Mouse (Mus musculus): ENCODE data around the gene Hcfc1r1. TPM values are rescaled to one million over a fixed set of nuclear protein-coding genes. Genes with fewer than 3 reads are reported as not detected.

Hcfc1r1 gene
- total and polyA plus RNA-seq, 2 experiments from 2014 or later, result 194 to 210 TPM

DNA sequence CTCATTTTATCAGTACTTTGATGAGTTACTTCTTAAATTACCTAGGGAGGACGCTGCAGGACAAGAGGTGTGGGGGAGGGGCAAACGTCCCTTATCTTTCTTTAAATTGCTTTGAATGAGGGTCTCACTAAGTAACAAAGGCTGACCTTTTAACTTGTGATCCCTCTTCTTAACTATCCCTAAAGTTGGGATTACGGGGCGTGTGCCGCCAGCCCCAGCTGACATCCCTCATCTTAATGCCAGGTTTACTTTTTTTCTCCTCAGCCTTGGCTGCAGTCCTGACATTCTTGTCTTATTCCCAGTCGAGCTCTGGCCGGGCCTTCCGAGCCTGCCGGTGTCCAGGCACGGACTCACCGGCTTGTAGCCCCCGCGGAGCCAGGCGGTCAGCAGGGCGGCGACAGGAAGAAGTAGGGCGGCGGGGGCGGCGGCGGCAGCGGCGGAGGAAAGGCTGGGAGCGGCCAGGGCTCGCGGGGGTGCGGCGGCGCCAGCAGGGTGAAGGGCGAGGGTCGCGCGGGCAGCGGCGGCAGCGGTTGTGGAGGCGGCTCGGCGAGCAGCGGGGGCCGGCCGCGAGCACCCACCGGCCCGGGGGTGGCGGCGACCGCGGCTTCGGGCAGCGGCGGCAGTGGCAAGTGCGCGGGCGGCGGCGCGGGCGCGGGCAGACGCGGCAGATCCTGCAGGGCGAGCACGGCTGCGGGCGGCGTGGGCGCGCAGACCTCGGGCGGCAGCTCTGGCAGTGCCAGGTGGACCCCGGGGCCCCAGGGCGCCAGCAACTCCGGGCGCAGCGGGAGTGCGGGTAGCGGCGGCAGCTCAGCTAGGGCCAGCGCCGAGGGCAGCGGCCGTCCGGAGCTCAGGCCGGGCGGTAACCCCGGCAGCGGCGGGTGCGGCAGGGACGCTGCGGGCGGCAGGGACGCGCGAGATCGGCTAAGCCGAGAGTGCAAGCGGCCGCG, 26.0 kb downstream of the Hcfc1r1 start:
- Histone ChIP-seq H3K27me3 (ENCODE audit: insufficient read depth, low read length) (peaks cover 8% of the 10 kb centered on the region), H3K4me1 (ENCODE audit: insufficient read depth, low read length) (no peaks in the 10 kb centered on the region), H3K4me3 (ENCODE audit: low read depth, low read length) (peak overlapping the region; percentile 66), H3K9ac (replicated peaks; ENCODE audit: low read length, poor library complexity, severe bottlenecking) (peak overlapping the region; percentile 55), H3K4me2 (ENCODE audit: low read depth, low read length, poor library complexity, severe bottlenecking) (peak overlapping the region; percentile 94), H3K36me3 (ENCODE audit: insufficient read depth, low read length) (no peaks in the 10 kb centered on the region), H3K9me3 (ENCODE audit: low read length) (no peaks in the 10 kb centered on the region), H3K27ac (ENCODE audit: low read depth, low read length) (peak overlapping the region; percentile 34; the same call in 1 of the 2 replicates)
- no peak for TF ChIP-seq CTCF (IDR thresholded peaks at IDR 0.05)
- under 1% methylated on average over 61 of the region's 101 CpGs for WGBS
- DNase-seq (ENCODE audit: low spot score) (no peak), ATAC-seq (ENCODE audit: low FRiP score) (peak; percentile 57)

GRCm38 (mm10) chr17:23700079-23700478, 26.7 kb downstream of the Hcfc1r1 start:
- Histone ChIP-seq H3K27ac (ENCODE audit: low read depth, low read length) (0 out of 2 replicates have a peak overlapping the region, but pooled peaks have one; percentile 34), H3K27me3 (ENCODE audit: insufficient read depth, low read length) (peaks cover 8% of the 10 kb centered on the region), H3K4me2 (ENCODE audit: low read depth, low read length, poor library complexity, severe bottlenecking) (peak overlapping the region; percentile 94), H3K9ac (replicated peaks; ENCODE audit: low read length, poor library complexity, severe bottlenecking) (peak overlapping the region; percentile 55), H3K4me1 (ENCODE audit: insufficient read depth, low read length) (no peaks in the 10 kb centered on the region), H3K36me3 (ENCODE audit: insufficient read depth, low read length) (no peaks in the 10 kb centered on the region), H3K9me3 (ENCODE audit: low read length) (no peaks in the 10 kb centered on the region), H3K4me3 (ENCODE audit: low read depth, low read length) (peak overlapping the region; percentile 66)
- WGBS, result 0% methylated on average over 26 of the region's 28 CpGs
- DNase-seq (ENCODE audit: low spot score) (peak; percentile 95), ATAC-seq (ENCODE audit: low FRiP score) (peak; percentile 95)
- TF ChIP-seq CTCF (IDR thresholded peaks at IDR 0.05), result peak; percentile 83

GRCm38 (mm10) chr17:23703301-23703700, 29.9 kb downstream of the Hcfc1r1 start:
- peaks cover 4% of the 10 kb centered on the region for H3K27me3 ChIP-seq (ENCODE audit: insufficient read depth, low read length)
- no peak overlapping the region for H3K9ac ChIP-seq (replicated peaks; ENCODE audit: low read length, poor library complexity, severe bottlenecking)
- no peak overlapping the region for H3K4me3 ChIP-seq (ENCODE audit: low read depth, low read length)
- no peaks in the 10 kb centered on the region for H3K4me1 ChIP-seq (ENCODE audit: insufficient read depth, low read length)
- H3K27ac ChIP-seq (ENCODE audit: low read depth, low read length), result no peak overlapping the region
- H3K36me3 ChIP-seq (ENCODE audit: insufficient read depth, low read length), result no peaks in the 10 kb centered on the region
- no peaks in the 10 kb centered on the region for H3K9me3 ChIP-seq (ENCODE audit: low read length)
- DNase-seq (ENCODE audit: low spot score), result no peak
- ATAC-seq (ENCODE audit: low FRiP score), result no peak
- no peak overlapping the region for H3K4me2 ChIP-seq (ENCODE audit: low read depth, low read length, poor library complexity, severe bottlenecking)
- TF ChIP-seq CTCF (IDR thresholded peaks at IDR 0.05), result no peak
- 76% methylated on average over 9 of the region's 9 CpGs for WGBS

GRCm38 (mm10) chr17:23704741-23705140, 31.3 kb downstream of the Hcfc1r1 start:
- H3K9me3 ChIP-seq (ENCODE audit: low read length), result no peaks in the 10 kb centered on the region
- no peaks in the 10 kb centered on the region for H3K4me1 ChIP-seq (ENCODE audit: insufficient read depth, low read length)
- no peaks in the 10 kb centered on the region for H3K27me3 ChIP-seq (ENCODE audit: insufficient read depth, low read length)
- ATAC-seq (ENCODE audit: low FRiP score) (no peak), DNase-seq (ENCODE audit: low spot score) (peak; percentile 17)
- H3K4me2 ChIP-seq (ENCODE audit: low read depth, low read length, poor library complexity, severe bottlenecking), result no peak overlapping the region
- WGBS, result 54% methylated on average over 7 of the region's 7 CpGs
- no peak for TF ChIP-seq CTCF (IDR thresholded peaks at IDR 0.05)
- no peak overlapping the region for H3K4me3 ChIP-seq (ENCODE audit: low read depth, low read length)
- no peak overlapping the region for H3K27ac ChIP-seq (ENCODE audit: low read depth, low read length)
- no peak overlapping the region for H3K9ac ChIP-seq (replicated peaks; ENCODE audit: low read length, poor library complexity, severe bottlenecking)
- no peaks in the 10 kb centered on the region for H3K36me3 ChIP-seq (ENCODE audit: insufficient read depth, low read length)

DNA sequence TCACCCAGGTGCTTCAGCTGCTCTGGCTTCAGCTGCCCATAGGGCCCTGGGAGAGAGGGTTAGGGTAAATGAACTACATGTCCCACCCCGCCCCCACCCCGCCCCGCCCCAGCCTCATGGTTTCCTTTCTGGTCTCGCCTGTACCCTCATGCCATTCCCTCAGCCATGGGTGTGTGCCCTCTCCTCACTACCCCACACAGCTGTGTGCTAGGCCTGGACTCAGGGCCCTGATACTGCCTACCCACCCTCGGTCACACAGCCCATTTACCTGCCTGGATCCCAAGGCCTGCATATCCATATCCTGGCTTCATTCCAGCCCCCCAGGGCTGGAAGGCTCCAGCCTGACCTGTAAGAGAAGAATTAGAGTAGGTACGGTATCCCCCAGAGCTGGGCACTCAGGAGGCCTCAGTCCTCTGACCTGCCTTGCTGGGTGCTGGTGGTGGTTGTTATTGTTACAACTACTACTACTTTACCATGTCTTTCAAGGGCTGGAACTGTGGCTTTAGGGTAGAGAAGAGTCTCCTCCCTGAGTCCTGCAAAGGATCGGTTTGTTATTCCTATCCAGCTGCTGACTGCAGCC, 32.2 kb downstream of the Hcfc1r1 start:
- Histone ChIP-seq H3K4me2 (ENCODE audit: low read depth, low read length, poor library complexity, severe bottlenecking) (no peak overlapping the region), H3K4me3 (ENCODE audit: low read depth, low read length) (no peak overlapping the region), H3K9ac (replicated peaks; ENCODE audit: low read length, poor library complexity, severe bottlenecking) (no peak overlapping the region), H3K27ac (ENCODE audit: low read depth, low read length) (no peak overlapping the region), H3K9me3 (ENCODE audit: low read length) (no peaks in the 10 kb centered on the region), H3K4me1 (ENCODE audit: insufficient read depth, low read length) (no peaks in the 10 kb centered on the region), H3K36me3 (ENCODE audit: insufficient read depth, low read length) (no peaks in the 10 kb centered on the region), H3K27me3 (ENCODE audit: insufficient read depth, low read length) (no peaks in the 10 kb centered on the region)
- no peak for ATAC-seq (ENCODE audit: low FRiP score)
- TF ChIP-seq CTCF (IDR thresholded peaks at IDR 0.05), result no peak
- no peak for DNase-seq (ENCODE audit: low spot score)
- WGBS, result 81% methylated on average over 7 of the region's 7 CpGs

GRCm38 (mm10) chr17:23706212-23706611, 32.8 kb downstream of the Hcfc1r1 start:
- peak; percentile 78 for DNase-seq (ENCODE audit: low spot score)
- no peak overlapping the region for H3K9ac ChIP-seq (replicated peaks; ENCODE audit: low read length, poor library complexity, severe bottlenecking)

More at GRCm38 (mm10) chr17:23706212-23706611, 32.8 kb downstream of the Hcfc1r1 start:
- no peaks in the 10 kb centered on the region for H3K27me3 ChIP-seq (ENCODE audit: insufficient read depth, low read length)
- H3K9me3 ChIP-seq (ENCODE audit: low read length), result no peaks in the 10 kb centered on the region
- TF ChIP-seq CTCF (IDR thresholded peaks at IDR 0.05), result peak; percentile 93
- no peaks in the 10 kb centered on the region for H3K36me3 ChIP-seq (ENCODE audit: insufficient read depth, low read length)
- H3K27ac ChIP-seq (ENCODE audit: low read depth, low read length), result no peak overlapping the region
- H3K4me1 ChIP-seq (ENCODE audit: insufficient read depth, low read length), result no peaks in the 10 kb centered on the region
- no peak overlapping the region for H3K4me3 ChIP-seq (ENCODE audit: low read depth, low read length)
- ATAC-seq (ENCODE audit: low FRiP score), result peak; percentile 53; the same call in 1 of the 2 replicates
- H3K4me2 ChIP-seq (ENCODE audit: low read depth, low read length, poor library complexity, severe bottlenecking), result no peak overlapping the region
- 0% methylated on average over 3 of the region's 3 CpGs for WGBS
